Comparison of ENCODE assay signal across 13 mouse cellular contexts in the genomic region with DNA sequence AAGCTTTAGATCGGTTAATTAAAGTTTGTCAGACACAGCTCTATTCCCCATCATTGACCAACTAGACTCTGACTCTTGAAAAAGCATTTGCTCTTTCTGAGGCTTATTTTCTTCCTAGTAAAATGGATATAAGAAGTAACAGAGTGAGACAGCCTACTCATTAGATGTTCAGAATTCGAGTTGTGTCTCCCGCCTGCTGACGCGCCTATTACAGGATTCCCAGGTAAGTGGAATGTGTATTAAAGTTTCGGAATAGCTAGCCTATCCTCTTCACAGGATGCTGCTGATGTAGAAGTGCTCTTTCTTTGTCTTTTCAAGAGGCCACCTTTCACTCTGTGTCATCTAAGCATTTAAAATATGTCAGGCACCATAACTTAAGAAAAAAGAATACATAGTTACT. TPM values are rescaled to one million over a fixed set of nuclear protein-coding genes. Genes with fewer than 3 reads are reported as not detected.
DNase-seq lines count a peak whose midpoint lies in the region; ATAC-seq and TF ChIP-seq lines count a peak whose summit lies in the region.
"Had no signal": no experiment of that assay in that cellular context is flagged by ENCODE, and none has a peak within 500 bp of the region (broad histone marks: within the 10 kb centered on the region; RNA-seq: fewer than 3 reads in every experiment).

No protein-coding gene starts in this region.

- 0 out of 2 replicates have a peak, but pooled peaks cover 8% of the 10 kb centered on the region for H3K4me1 ChIP-seq in intestine, embryonic 14.5 days (replicated peaks; ENCODE audit: control insufficient read depth, insufficient read depth, low read length)
- 0 out of 2 replicates have a peak, but pooled peaks cover 5% of the 10 kb centered on the region for H3K4me1 ChIP-seq in intestine, embryonic 15.5 days (replicated peaks)
- peaks cover 0 to 4% of the 10 kb centered on the region in 2 experiments; a peak in 2 of 4 replicates for H3K4me1 ChIP-seq in MEL (ENCODE audit: control insufficient read depth in 1 of 2, insufficient read depth in 2 of 2, low read length in 2 of 2)

- TF ChIP-seq EP300 in MEL (IDR thresholded peaks at IDR 0.05; ENCODE audit: low read depth in 1 of 2, low read length in 2 of 2), result no peak

- no peak overlapping the region for H3K4me3 ChIP-seq in intestine, embryonic 14.5 days (ENCODE audit: low read depth, low read length)
- H3K4me3 ChIP-seq in intestine, embryonic 15.5 days (replicated peaks), result no peak overlapping the region
- no peak overlapping the region for H3K4me3 ChIP-seq in C2C12 (ENCODE audit: insufficient read depth, poor library complexity, severe bottlenecking)
- peak overlapping the region; percentile 3 to 15; a peak in 2 of 4 replicates for H3K4me3 ChIP-seq in MEL (ENCODE audit: control insufficient read depth in 1 of 2, insufficient read depth in 1 of 2, low read depth in 2 of 2, low read length in 2 of 2)

- no peaks in the 10 kb centered on the region for H3K9me3 ChIP-seq in intestine, embryonic 14.5 days (ENCODE audit: control insufficient read depth, low read length)
- H3K9me3 ChIP-seq in intestine, embryonic 15.5 days, result no peaks in the 10 kb centered on the region
- no peaks in the 10 kb centered on the region for H3K9me3 ChIP-seq in MEL (replicated peaks; ENCODE audit: insufficient read depth, low read length)
- H3K9me3 ChIP-seq: embryonic facial prominence, embryonic 12.5 days; kidney, embryonic 15.5 days had no signal

- no peaks in the 10 kb centered on the region for H3K36me3 ChIP-seq in intestine, embryonic 14.5 days (ENCODE audit: control insufficient read depth, insufficient read depth, low read length)
- H3K36me3 ChIP-seq in intestine, embryonic 15.5 days, result no peaks in the 10 kb centered on the region
- H3K36me3 ChIP-seq in C2C12 (ENCODE audit: control insufficient read depth, insufficient read depth), result no peaks in the 10 kb centered on the region
- H3K36me3 ChIP-seq in MEL (ENCODE audit: control insufficient read depth in 1 of 2, insufficient read depth in 2 of 2, low read length in 2 of 2), result peaks cover 0 to 2% of the 10 kb centered on the region in 2 experiments; a peak in 2 of 4 replicates
- H3K36me3 ChIP-seq: embryonic facial prominence, embryonic 12.5 days; kidney, embryonic 15.5 days had no signal

- no peaks in the 10 kb centered on the region for H3K79me3 ChIP-seq in C2C12 (ENCODE audit: low read depth)

- no peak overlapping the region for H3K27ac ChIP-seq in intestine, embryonic 14.5 days (ENCODE audit: low read depth)
- no peak overlapping the region for H3K27ac ChIP-seq in intestine, embryonic 15.5 days
- no peak overlapping the region for H3K27ac ChIP-seq in MEL (ENCODE audit: control insufficient read depth, low read depth, low read length)
- H3K27ac ChIP-seq: embryonic facial prominence, embryonic 12.5 days; kidney, embryonic 15.5 days had no signal

- peak overlapping the region; percentile 38 for H3ac ChIP-seq in C2C12 (ENCODE audit: control insufficient read depth, insufficient read length, low read depth)

- H3K79me2 ChIP-seq in C2C12 (ENCODE audit: control insufficient read depth, insufficient read depth) (no peaks in the 10 kb centered on the region), MEL (ENCODE audit: control insufficient read depth, insufficient read depth, low read length, poor library complexity) (no peaks in the 10 kb centered on the region; the same call in 1 of the 2 replicates)

- no peak for DNase-seq in intestine, embryonic 14.5 days (ENCODE audit: low spot score)
- no peak for DNase-seq in MEL (ENCODE audit: low read depth, low spot score)
- peak; percentile 28 for DNase-seq in forelimb bud, embryonic 11.5 days (ENCODE audit: low read depth, low spot score)
- DNase-seq in lung, postnatal 36 days, result no peak
- no peak for DNase-seq in lung, adult 18-20 months

- no peak for TF ChIP-seq POLR2A in MEL (IDR thresholded peaks at IDR 0.05; ENCODE audit: control insufficient read depth in 1 of 2, insufficient read depth in 1 of 2, low read depth in 1 of 2, low read length in 2 of 2, poor library complexity in 1 of 2)

- peaks cover 8% of the 10 kb centered on the region for H3K27me3 ChIP-seq in intestine, embryonic 14.5 days (replicated peaks; ENCODE audit: control insufficient read depth, insufficient read depth, low read length)
- peaks cover 3% of the 10 kb centered on the region; the same call in 1 of the 2 replicates for H3K27me3 ChIP-seq in intestine, embryonic 15.5 days (replicated peaks)
- H3K27me3 ChIP-seq in C2C12 (ENCODE audit: control insufficient read depth, insufficient read depth, insufficient read length), result no peaks in the 10 kb centered on the region
- no peaks in the 10 kb centered on the region for H3K27me3 ChIP-seq in MEL (ENCODE audit: control insufficient read depth in 1 of 2, insufficient read depth in 2 of 2, low read length in 2 of 2)

- TF ChIP-seq CTCF in C2C12 (IDR thresholded peaks at IDR 0.05; ENCODE audit: control insufficient read depth, insufficient read depth, insufficient read length) (no peak), MEL (IDR thresholded peaks at IDR 0.05 in 2 of 3, conservative IDR thresholded peaks at IDR 0.05 in 1 of 3; ENCODE audit: control insufficient read depth in 1 of 3, insufficient read depth in 1 of 3, low read depth in 2 of 3, low read length in 3 of 3, poor library complexity in 1 of 3, severe bottlenecking in 1 of 3) (no peak)

- peak overlapping the region; percentile 32; the same call in 1 of the 2 replicates for H3K4me2 ChIP-seq in intestine, embryonic 14.5 days (ENCODE audit: low read length)
- H3K4me2 ChIP-seq in intestine, embryonic 15.5 days (replicated peaks), result no peak overlapping the region

- TF ChIP-seq RAD21 in MEL (IDR thresholded peaks at IDR 0.05; ENCODE audit: low read depth, low read length), result no peak

- WGBS in intestine, embryonic 14.5 days, result 76% methylated on average over 6 of the region's 6 CpGs
- WGBS in intestine, embryonic 15.5 days, result 78% methylated on average over 6 of the region's 6 CpGs

- H3K9ac ChIP-seq in intestine, embryonic 14.5 days (ENCODE audit: low read length), result no peak overlapping the region
- no peak overlapping the region for H3K9ac ChIP-seq in intestine, embryonic 15.5 days
- peak overlapping the region; percentile 43 for H3K9ac ChIP-seq in MEL (ENCODE audit: control insufficient read depth, low read depth, low read length, poor library complexity, severe bottlenecking)
- H3K9ac ChIP-seq: embryonic facial prominence, embryonic 12.5 days; kidney, embryonic 15.5 days had no signal

- no peak for ATAC-seq in intestine, embryonic 14.5 days (replicated peaks; ENCODE audit: low FRiP score, low TSS enrichment, low read depth)
- ATAC-seq in intestine, embryonic 15.5 days, result no peak
- no peak for ATAC-seq in inflammation-experienced regulatory T-cells, adult 6 months

TF ChIP-seq in C2C12, 6 proteins besides CTCF, POLR2A, EP300 and RAD21:
- TF ChIP-seq USF1 (IDR thresholded peaks at IDR 0.05; ENCODE audit: low read depth) (no peak), FOSL1 (IDR thresholded peaks at IDR 0.05; ENCODE audit: insufficient read depth, low read length, poor library complexity, severe bottlenecking) (no peak), MAX (IDR thresholded peaks at IDR 0.05) (no peak), MYOG (IDR thresholded peaks at IDR 0.05; ENCODE audit: control insufficient read depth, extremely low read depth, insufficient read length) (no peak), MYOD1 (IDR thresholded peaks at IDR 0.05; ENCODE audit: control insufficient read depth, insufficient read length, low read depth) (no peak), CEBPB (IDR thresholded peaks at IDR 0.05; ENCODE audit: low read depth) (no peak)

TF ChIP-seq in MEL, 35 proteins besides CTCF, POLR2A, EP300 and RAD21:
- TF ChIP-seq ELF1 (IDR thresholded peaks at IDR 0.05; ENCODE audit: low read depth, low read length) (no peak), ZKSCAN1 (IDR thresholded peaks at IDR 0.05; ENCODE audit: low read depth, low read length) (no peak), KAT2A (conservative IDR thresholded peaks at IDR 0.05; ENCODE audit: low read depth, low read length) (no peak), ZC3H11A (IDR thresholded peaks at IDR 0.05; ENCODE audit: low read depth, low read length) (no peak)

RNA-seq across cellular contexts. Expression of a gene that starts 20.4 kb away (rescaled TPM):
- polyA plus RNA-seq in intestine, embryonic 14.5 days (2014; fragmentation: Nextera tagmentation; extraction: Ambion mirVana), result 1.0 and 1.1 TPM in 2 replicates
- polyA plus RNA-seq in intestine, embryonic 15.5 days (2015; fragmentation: Nextera tagmentation; extraction: Ambion mirVana), result 1.7 and 1.8 TPM in 2 replicates
- polyA plus RNA-seq in C2C12 (2012; fragmentation: generic; extraction: Trizol), result 1.0 TPM
- total RNA-seq in MEL (2012; rRNA removed), result not detected in 2 replicates
- polyA plus RNA-seq in MEL (2012; ENCODE audit: insufficient read depth in 1 of 2, insufficient read length in 2 of 2, low read depth in 1 of 2, low replicate concordance in 2 of 2, missing spikeins in 1 of 2), result not detected
- polyA plus RNA-seq in inflammation-experienced regulatory T-cells, adult 6 months (2017; shearing (Covaris generic)), result not detected
- total RNA-seq: gastrocnemius, adult 18-20 months; left cerebral cortex, postnatal 10 days had no signal
- polyA plus RNA-seq: neural tube, embryonic 14.5 days had no signal

RNA-seq across cellular contexts. Expression of a gene that starts 25.6 kb away (rescaled TPM):
- 10.7 and 12.7 TPM in 2 replicates for polyA plus RNA-seq in intestine, embryonic 14.5 days (2014; fragmentation: Nextera tagmentation; extraction: Ambion mirVana)
- polyA plus RNA-seq in intestine, embryonic 15.5 days (2015; fragmentation: Nextera tagmentation; extraction: Ambion mirVana), result 14.0 and 14.7 TPM in 2 replicates
- polyA plus RNA-seq in C2C12 (2012; fragmentation: generic; extraction: Trizol) (not detected), MEL (2012; ENCODE audit: insufficient read depth in 1 of 2, insufficient read length in 2 of 2, low read depth in 1 of 2, low replicate concordance in 2 of 2, missing spikeins in 1 of 2) (1 to 10 TPM in 1 of 2 experiments, not detected in 1; 6.1 TPM)
- total RNA-seq in MEL (2012; rRNA removed), result 0.39 and 0.62 TPM in 2 replicates
- polyA plus RNA-seq in inflammation-experienced regulatory T-cells, adult 6 months (2017; shearing (Covaris generic)), result 1 to 10 TPM in 1 of 3 experiments, under 1 TPM in 1, not detected in 1; 0.98 to 1.5 TPM

Comparison
In these comparisons a context has a peak if more than half of its experiments do, and no peak if none do; other contexts are left out.
1. H3K4me3 ChIP-seq: peak in MEL (2 of 2); none in intestine, embryonic 14.5 days (single experiment), intestine, embryonic 15.5 days (single experiment) and C2C12 (single experiment).